Mouse (Mus musculus): ENCODE measurements around the gene Twistnb. TPM values are rescaled to one million over a fixed set of nuclear protein-coding genes. Genes with fewer than 3 reads are reported as not detected.

The Twistnb gene
- polyA plus RNA-seq, 1 experiment from 2014 or later, result 44.4 TPM

Other genes with a start within 250 kb of the Twistnb start
- gene Efcab10, start 34.8 kb upstream of the Twistnb start, polyA plus RNA-seq (2015; fragmentation: Nextera tagmentation; extraction: Ambion mirVana), result 2.0 and 2.1 TPM in 2 replicates

All from forebrain, embryonic 16.5 days (tissue).